Comparison of ENCODE assay signal across 1 mouse cellular context in genomic region chr11:22972746-22973526, GRCm38 (mm10).
A peak's percentile ranks its signal among the peaks of the same experiment; 100 is the strongest.
TF ChIP-seq lines count a peak whose summit lies in the region.

No protein-coding gene starts in this region.

TF ChIP-seq in MEL, 35 proteins besides CTCF, POLR2A, EP300 and RAD21 (continued from another document):
- TF ChIP-seq ZNF384 (IDR thresholded peaks at IDR 0.05; ENCODE audit: low read depth, low read length): no peak
- TF ChIP-seq POLR2AphosphoS5 (IDR thresholded peaks at IDR 0.05; ENCODE audit: borderline replicate concordance, low read depth, low read length): peak; percentile 80; the same call in 1 of the 2 replicates
- peak; percentile 2; the same call in 1 of the 2 replicates for TF ChIP-seq TCF12 (IDR thresholded peaks at IDR 0.05; ENCODE audit: low read depth, low read length)
- no peak for TF ChIP-seq ZMIZ1 (IDR thresholded peaks at IDR 0.05; ENCODE audit: low read depth, low read length)
- no peak for TF ChIP-seq MEF2A (IDR thresholded peaks at IDR 0.05; ENCODE audit: extremely low read depth, insufficient replicate concordance, low read depth, low read length, poor library complexity, severe bottlenecking)
- TF ChIP-seq TAL1 (IDR thresholded peaks at IDR 0.05; ENCODE audit: low read length): no peak
- no peak; the same call in 1 of the 2 replicates for TF ChIP-seq KAT2A (conservative IDR thresholded peaks at IDR 0.05; ENCODE audit: low read depth, low read length)
TF ChIP-seq in MEL: peak in this region for 12.
